Mouse (Mus musculus): ENCODE results near the gene Sgk1. TPM values are rescaled to one million over a fixed set of nuclear protein-coding genes. Genes with fewer than 3 reads are reported as not detected.
"Not testable (repeated sequence)": the region's sequence is repeated elsewhere in the genome, so short reads cannot be mapped to it uniquely, and the experiment has no call there.

The Sgk1 gene
- polyA plus RNA-seq, 1 experiment from 2014 or later, result 45.1 TPM

DNA sequence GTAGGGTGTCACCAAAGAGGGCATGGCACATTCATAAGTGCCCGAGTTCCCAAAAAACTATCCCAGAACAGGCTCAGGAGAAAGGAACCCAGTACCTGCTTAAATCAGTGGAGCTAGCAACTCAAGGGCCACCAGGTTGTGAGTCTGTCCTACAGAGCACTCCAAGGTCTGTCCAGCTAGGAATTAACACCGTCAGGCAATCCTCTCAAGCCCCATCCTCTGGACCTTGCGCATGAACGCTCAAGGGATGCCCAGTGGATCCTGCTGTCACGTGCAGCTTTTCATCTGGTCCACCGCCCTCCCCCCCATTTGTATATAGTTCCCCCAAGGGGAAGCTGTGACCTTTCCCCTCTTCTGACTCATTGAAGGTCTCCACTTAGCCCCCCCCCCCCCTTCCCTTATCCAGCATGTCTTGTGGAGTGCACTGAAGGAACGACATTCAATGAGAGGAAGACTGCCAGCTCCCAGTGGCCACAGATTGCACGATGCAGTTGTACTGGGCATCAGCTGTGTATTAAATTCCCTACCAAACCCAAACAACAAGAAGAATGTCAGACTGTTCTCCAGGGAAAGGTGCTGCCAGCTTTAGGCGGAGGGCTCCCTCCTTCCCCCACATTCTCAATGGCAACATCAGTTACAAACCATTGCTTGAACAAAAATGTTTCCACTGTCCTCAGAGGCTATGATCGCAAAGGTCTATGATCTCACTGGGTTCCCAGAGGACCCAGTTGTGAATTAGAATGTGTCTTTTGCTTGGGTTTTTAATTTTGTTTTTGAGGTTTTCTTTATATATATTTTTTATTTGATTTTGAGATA lies 118.7 kb downstream of the Sgk1 start:
- WGBS, result 54% methylated on average over 10 of the region's 10 CpGs
- ATAC-seq (replicated peaks), result no peak
- H3K36me3 ChIP-seq (replicated peaks), result 0 out of 2 replicates have a peak, but pooled peaks cover 7% of the 10 kb centered on the region
- no peak overlapping the region for H3K27ac ChIP-seq
- no peak overlapping the region for H3K4me3 ChIP-seq
- H3K27me3 ChIP-seq (replicated peaks), result no peaks in the 10 kb centered on the region
- no peaks in the 10 kb centered on the region for H3K9me3 ChIP-seq
- no peak overlapping the region for H3K9ac ChIP-seq
- 0 out of 2 replicates have a peak, but pooled peaks cover 13% of the 10 kb centered on the region for H3K4me1 ChIP-seq
- no peak overlapping the region for H3K4me2 ChIP-seq

DNA sequence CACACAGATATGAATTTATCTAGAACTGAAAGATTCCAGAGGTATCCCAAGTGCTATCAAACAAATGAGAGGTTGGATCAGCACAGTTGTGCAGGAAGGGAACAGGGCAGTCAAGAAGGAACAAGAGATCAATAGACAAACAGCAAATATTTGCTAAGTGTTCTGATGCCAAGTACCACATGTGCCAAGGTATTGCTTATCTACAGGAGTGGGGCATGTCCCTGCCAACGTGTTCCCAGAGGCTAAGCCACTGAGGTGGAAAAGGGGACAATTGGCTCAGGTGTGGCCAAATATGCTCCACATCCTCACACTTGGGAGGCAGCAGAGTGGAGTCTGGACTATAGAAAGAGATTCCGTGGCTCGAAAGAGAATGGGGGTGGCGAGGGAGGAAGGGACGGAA lies 119.6 kb downstream of the Sgk1 start:
- H3K27ac ChIP-seq, result no peak overlapping the region
- 0 out of 2 replicates have a peak, but pooled peaks cover 7% of the 10 kb centered on the region for H3K4me1 ChIP-seq
- 0 out of 2 replicates have a peak, but pooled peaks cover 7% of the 10 kb centered on the region for H3K36me3 ChIP-seq (replicated peaks)
- ATAC-seq (replicated peaks), result no peak
- 62% methylated on average over 2 of the region's 5 CpGs for WGBS
- H3K9me3 ChIP-seq, result no peaks in the 10 kb centered on the region
- no peak overlapping the region for H3K9ac ChIP-seq
- H3K27me3 ChIP-seq (replicated peaks), result no peaks in the 10 kb centered on the region
- no peak overlapping the region for H3K4me3 ChIP-seq
- H3K4me2 ChIP-seq, result no peak overlapping the region

DNA sequence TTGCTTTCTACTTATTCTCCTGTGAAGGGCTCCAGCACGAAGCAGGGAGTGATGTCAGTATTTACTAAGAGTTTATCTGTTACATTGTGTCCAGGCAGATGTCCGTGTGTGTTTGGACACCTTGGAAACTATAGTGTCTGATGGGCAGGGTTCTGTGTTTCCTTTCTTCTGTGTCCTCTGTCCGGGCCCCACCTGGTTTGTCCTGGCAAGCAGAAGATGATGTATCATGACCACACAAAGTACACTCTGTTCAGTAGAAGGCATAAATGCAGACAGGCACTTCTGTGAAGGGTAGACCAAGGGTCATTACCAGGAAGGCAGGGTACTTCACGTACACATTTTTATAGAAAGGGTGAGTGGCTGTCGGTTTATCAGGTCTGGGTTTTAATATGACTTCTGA lies 122.8 kb downstream of the Sgk1 start:
- WGBS, result 86% methylated on average over 5 of the region's 5 CpGs

DNA sequence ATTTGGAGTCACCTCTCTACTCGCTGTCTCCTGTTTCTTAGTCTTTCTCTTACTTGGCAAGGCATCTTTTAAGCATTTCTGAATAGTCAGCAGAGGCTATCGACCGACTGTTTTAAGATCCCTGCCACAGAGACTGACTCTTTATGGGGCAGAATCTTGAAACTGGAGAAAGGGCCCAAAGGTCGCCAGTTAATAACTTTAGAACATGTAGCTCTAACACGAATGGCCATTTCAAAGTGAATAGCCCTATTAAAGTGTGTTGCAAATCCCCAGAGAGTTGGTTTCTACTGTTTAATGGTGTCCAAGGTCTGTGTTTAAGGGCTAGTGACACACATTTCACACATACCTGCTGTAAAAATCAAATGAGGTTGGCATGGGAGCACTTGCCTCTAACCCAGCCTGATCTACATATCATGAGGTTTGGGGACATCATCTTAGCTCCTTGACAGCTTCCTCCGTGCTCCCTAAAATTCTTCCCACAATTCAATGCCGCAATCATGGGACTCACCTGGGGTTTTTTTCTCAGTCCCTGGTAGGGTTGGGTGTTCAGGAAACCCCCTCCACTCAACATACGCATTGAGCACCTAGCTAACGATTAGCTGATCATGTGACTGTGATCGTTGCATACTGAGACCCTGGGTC lies 125.3 kb downstream of the Sgk1 start:
- Histone ChIP-seq H3K4me3 (no peak overlapping the region), H3K36me3 (replicated peaks) (no peaks in the 10 kb centered on the region), H3K4me1 (no peaks in the 10 kb centered on the region), H3K9ac (no peak overlapping the region), H3K27me3 (replicated peaks) (no peaks in the 10 kb centered on the region), H3K27ac (no peak overlapping the region), H3K4me2 (no peak overlapping the region), H3K9me3 (no peaks in the 10 kb centered on the region)
- no peak for ATAC-seq (replicated peaks)
- WGBS, result 87% methylated on average over 10 of the region's 10 CpGs

More for the DNA sequence above, 122.8 kb downstream of the Sgk1 start:
- no peak for ATAC-seq (replicated peaks)
- no peak overlapping the region for H3K4me3 ChIP-seq
- H3K9ac ChIP-seq, result no peak overlapping the region
- H3K4me2 ChIP-seq, result no peak overlapping the region
- no peaks in the 10 kb centered on the region for H3K9me3 ChIP-seq
- no peaks in the 10 kb centered on the region for H3K36me3 ChIP-seq (replicated peaks)
- no peak overlapping the region for H3K27ac ChIP-seq
- no peaks in the 10 kb centered on the region for H3K27me3 ChIP-seq (replicated peaks)
- no peaks in the 10 kb centered on the region for H3K4me1 ChIP-seq

DNA sequence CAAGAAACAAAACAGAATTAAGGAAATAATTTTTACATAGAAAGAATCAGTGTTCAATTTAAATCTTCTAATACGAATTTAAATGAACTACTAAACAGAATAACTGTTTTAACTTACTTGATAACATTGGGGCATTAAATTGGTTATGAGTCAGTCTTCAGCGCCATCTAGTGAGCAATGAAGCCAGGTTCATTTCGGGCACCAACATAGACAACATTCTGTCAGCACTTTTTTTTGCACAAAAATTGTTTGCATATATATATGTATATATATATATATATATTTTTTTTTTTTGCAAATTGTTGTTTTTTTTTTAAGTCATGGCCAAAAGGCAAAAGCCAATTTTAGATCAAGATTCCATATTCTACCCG lies 125.8 kb downstream of the Sgk1 start:
- no peak overlapping the region for H3K4me2 ChIP-seq
- 42% methylated on average over 4 of the region's 4 CpGs for WGBS
- H3K9ac ChIP-seq, result no peak overlapping the region
- no peaks in the 10 kb centered on the region for H3K36me3 ChIP-seq (replicated peaks)
- no peak overlapping the region for H3K4me3 ChIP-seq
- no peaks in the 10 kb centered on the region for H3K9me3 ChIP-seq
- no peak for ATAC-seq (replicated peaks)
- no peak overlapping the region for H3K27ac ChIP-seq
- no peaks in the 10 kb centered on the region for H3K4me1 ChIP-seq
- no peaks in the 10 kb centered on the region for H3K27me3 ChIP-seq (replicated peaks)

DNA sequence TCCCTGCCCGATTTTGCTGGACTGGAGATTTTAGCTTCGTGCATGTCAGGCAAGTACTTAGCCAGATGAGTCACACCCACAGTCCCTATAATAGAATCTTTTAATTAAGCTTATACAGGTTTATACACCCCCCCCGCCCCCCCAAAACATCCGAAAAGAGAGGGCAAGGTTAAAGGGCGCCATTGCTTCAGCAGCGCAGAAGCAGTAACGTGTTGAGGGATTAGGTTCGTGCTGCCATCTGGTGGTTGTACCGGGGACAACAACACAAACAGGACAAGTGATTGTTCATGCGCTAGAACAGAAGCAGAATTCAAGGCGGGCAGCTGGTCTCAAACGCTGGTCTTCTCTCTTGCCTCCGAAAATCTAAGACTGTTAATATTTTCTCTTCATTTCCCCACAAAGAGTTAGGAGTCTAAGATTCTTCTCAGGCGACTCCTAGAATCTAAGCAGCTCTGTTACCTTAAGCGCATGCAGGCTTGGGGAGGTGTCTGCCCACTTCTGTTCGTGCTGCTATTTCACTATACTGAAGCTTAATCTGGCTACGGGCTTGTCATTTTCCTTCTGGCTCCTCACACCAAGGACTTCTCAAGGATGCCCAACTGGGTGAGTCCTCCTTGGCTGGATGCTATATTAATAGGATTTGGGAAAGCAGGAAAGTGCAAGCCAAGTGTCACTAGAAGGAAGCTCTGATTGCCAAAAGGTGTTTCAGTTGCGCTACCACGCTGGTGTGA lies 128.3 kb downstream of the Sgk1 start:
- WGBS, result 43% methylated on average over 19 of the region's 19 CpGs
- H3K27me3 ChIP-seq (replicated peaks), result no peaks in the 10 kb centered on the region
- H3K9me3 ChIP-seq, result no peaks in the 10 kb centered on the region
- no peaks in the 10 kb centered on the region for H3K4me1 ChIP-seq
- no peak overlapping the region for H3K4me3 ChIP-seq
- no peaks in the 10 kb centered on the region for H3K36me3 ChIP-seq (replicated peaks)
- H3K9ac ChIP-seq, result no peak overlapping the region
- no peak overlapping the region for H3K27ac ChIP-seq
- no peak overlapping the region for H3K4me2 ChIP-seq
- peak; percentile 37; the same call in 1 of the 2 replicates for ATAC-seq (replicated peaks)

DNA sequence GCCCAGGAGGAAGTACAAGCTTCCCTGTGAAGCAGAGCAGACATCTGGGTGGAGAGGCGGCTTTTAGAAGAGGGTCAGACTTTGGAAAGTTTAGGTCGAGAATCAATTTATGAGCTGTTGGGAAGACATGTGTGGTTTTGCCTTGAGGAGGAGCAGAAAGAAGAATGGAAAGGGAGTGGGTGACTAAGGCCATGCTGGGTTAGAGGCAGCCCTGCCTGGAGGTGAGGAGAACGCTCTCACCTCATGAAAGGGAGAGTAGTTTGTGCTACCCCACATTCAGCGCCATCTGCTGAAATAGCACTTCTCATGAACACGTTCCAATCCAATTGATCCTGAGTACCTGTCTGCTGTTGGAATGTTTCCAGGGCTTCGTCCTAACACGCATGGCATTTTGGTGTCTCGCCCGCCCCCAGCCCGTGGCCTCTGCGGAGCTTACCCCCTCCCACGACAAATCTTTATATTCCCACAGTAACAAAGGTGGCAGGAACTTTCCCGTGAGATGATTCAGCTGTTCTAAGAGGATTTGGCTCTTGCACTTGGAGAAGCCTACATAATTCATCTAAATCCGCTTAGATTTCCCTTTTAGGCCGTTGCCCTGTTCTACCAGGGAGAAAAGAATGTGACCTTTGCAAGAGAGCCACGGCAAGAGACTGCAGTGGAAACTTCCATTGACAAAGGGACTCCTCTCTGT lies 135.6 kb downstream of the Sgk1 start:
- Histone ChIP-seq H3K4me1 (peaks cover 6% of the 10 kb centered on the region; the same call in 1 of the 2 replicates), H3K36me3 (replicated peaks) (no peaks in the 10 kb centered on the region), H3K9me3 (no peaks in the 10 kb centered on the region), H3K9ac (no peak overlapping the region), H3K27me3 (replicated peaks) (no peaks in the 10 kb centered on the region), H3K27ac (no peak overlapping the region), H3K4me2 (no peak overlapping the region), H3K4me3 (no peak overlapping the region)
- ATAC-seq (replicated peaks), result no peak; the same call in 1 of the 2 replicates
- WGBS, result 23% methylated on average over 16 of the region's 16 CpGs

DNA sequence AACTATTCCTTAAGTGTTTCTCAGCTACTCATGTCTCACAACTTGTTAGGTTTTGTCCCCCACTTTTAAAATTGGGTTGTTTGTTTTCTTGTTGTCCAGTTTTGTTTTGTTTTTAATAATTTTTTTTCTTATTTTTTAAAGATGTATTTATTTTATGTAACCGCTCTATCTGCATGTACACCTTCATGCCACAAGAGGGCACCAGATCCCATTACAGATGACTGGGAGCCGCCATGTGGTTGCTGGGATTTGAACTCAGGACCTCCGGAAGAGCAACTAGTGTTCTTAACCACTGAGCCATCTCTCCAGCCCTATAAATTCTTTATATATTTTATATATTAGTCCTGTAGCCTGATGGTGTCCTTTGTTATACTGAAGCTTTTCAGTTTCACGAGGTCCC lies 136.6 kb downstream of the Sgk1 start:
- Histone ChIP-seq H3K9me3 (no peaks in the 10 kb centered on the region), H3K27me3 (replicated peaks) (no peaks in the 10 kb centered on the region), H3K4me1 (peaks cover 6% of the 10 kb centered on the region; the same call in 1 of the 2 replicates), H3K36me3 (replicated peaks) (no peaks in the 10 kb centered on the region), H3K9ac (no peak overlapping the region), H3K4me3 (no peak overlapping the region), H3K4me2 (no peak overlapping the region), H3K27ac (no peak overlapping the region)
- no peak for ATAC-seq (replicated peaks)
- WGBS, result 92% methylated on average over 4 of the region's 4 CpGs

DNA sequence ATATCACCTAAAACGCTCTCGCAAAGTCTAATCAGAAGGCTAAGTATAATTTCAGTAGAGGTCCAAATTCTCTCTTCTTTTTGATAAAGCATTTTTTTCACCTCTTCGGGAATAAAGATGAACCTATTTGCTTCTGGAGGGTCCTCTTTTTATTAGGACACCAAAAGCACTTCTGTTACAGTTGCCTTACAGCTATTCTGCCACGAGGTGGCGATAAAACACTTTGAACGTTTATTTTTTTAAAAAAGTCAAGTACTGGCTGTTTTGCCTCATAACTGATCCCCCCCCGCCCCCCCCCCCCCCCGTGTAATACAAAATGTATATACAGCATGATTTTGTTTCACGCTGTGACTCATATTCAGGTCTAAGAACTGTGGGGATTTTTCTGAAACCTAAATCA lies 152.3 kb downstream of the Sgk1 start:
- H3K9ac ChIP-seq, result no peak overlapping the region
- no peaks in the 10 kb centered on the region for H3K36me3 ChIP-seq (replicated peaks)
- peaks cover 3% of the 10 kb centered on the region; the same call in 1 of the 2 replicates for H3K9me3 ChIP-seq
- no peak for ATAC-seq (replicated peaks)
- H3K27ac ChIP-seq, result no peak overlapping the region
- H3K4me3 ChIP-seq, result no peak overlapping the region
- H3K27me3 ChIP-seq (replicated peaks), result no peaks in the 10 kb centered on the region
- no peaks in the 10 kb centered on the region for H3K4me1 ChIP-seq
- 9% methylated on average over 9 of the region's 9 CpGs for WGBS
- H3K4me2 ChIP-seq, result no peak overlapping the region

DNA sequence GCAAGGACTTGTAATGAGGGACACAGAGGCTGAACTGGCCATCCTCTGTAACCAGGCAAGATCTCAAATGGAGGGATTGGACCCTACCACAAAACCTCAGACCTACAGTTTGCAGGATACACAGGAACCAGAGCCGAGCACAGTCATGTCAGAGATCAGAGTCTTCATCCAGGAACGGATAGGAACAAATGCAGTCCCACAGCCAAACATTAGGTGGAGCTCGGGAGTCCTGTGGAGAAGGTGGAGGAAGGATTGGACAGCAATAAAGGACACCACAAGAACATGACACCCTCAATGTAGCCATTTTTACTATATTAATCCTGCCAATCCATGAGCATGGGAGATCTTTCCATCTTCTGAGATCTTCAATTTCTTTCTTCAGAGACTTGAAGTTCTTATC lies 154.3 kb downstream of the Sgk1 start:
- not testable (repeated sequence) for H3K4me2 ChIP-seq; H3K9ac ChIP-seq; H3K4me1 ChIP-seq; H3K27me3 ChIP-seq (replicated peaks); H3K9me3 ChIP-seq; H3K4me3 ChIP-seq; ATAC-seq (replicated peaks); H3K27ac ChIP-seq; H3K36me3 ChIP-seq (replicated peaks)
- WGBS, result 9% methylated on average over 3 of the region's 3 CpGs

Measured in midbrain, embryonic 15.5 days (tissue).